Mouse (Mus musculus) neutrophil, adult 83 days (primary cell): ENCODE data around the gene Necap2. TPM values are rescaled to one million over a fixed set of nuclear protein-coding genes. Genes with fewer than 3 reads are reported as not detected.

ENCODE experiments used
- total RNA-seq, 2 experiments: library from RNA; stranded (reverse); gene quantifications; one replicate each; pipeline ENCODE4 v1.2.4; 2023

The Necap2 gene
- total RNA-seq: 10 to 100 TPM; 83.8 to 90.1 TPM

DNA sequence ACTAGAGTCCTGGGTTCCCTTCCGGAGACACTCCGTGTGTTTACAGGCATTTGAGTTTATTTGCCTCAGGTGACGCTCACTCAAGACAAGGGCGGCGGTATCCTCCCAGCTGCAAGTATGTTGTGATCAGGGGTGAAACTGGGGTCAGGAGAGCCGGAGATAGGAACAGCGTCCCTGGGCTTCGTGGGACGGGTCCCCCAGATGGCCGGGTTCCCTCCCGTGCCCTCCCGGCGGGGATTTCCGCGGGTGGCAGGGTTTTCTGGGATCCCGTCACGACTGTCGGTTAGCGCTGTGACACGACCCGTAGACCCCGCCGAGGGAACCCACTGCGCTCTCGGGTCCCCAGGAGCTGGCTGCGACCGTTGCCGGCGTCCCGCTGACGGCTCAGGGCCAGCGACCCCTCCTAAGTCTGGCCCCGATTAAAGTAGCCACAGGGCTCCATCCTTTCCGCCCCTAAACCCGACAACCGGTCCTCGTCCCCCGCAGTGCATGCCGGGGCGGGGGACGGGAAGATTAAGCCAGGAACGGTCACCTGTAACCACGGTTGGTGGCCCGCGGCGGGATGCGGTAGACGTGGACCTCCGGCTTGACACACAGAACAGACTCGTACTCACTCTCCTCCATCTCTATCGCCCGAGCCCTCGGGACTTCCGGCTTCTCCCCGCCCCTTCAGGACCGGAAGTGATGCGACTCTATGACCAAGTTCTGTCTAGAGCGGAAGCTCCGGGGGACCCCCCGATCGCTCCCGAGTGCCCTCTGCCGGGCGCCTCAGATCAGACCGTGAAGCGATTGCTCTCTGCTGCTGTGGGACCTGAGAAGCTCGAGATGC, at the start of gene Necap2:
Gene Necap2, minus strand, starts transcription at position 677 of the 829 bp plus-strand sequence.

DNA sequence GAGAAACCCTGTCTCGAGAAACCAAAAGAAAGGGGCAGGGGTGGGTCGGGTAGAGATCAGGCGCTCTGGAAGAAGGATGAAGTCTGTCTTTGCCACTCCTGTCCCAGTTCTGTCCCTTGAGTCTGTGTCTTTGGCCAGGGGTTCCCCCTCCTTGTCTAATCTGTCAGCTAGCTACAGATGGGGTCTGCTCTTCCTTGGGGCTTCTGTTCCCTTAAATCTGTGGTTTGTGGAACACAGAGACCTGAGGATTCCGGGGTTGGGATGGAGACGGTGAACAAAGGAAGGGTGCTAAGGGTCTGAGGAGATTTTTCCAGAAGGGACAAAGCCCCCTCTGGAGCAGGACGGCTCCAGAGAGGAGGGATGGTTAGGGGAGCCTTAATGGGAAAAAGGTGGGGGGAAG, 9.9 kb upstream of the Necap2 start, which contains the start of gene Spata21:
Gene Spata21, plus strand, starts transcription at position 301 of the 400 bp plus-strand sequence.

DNA sequence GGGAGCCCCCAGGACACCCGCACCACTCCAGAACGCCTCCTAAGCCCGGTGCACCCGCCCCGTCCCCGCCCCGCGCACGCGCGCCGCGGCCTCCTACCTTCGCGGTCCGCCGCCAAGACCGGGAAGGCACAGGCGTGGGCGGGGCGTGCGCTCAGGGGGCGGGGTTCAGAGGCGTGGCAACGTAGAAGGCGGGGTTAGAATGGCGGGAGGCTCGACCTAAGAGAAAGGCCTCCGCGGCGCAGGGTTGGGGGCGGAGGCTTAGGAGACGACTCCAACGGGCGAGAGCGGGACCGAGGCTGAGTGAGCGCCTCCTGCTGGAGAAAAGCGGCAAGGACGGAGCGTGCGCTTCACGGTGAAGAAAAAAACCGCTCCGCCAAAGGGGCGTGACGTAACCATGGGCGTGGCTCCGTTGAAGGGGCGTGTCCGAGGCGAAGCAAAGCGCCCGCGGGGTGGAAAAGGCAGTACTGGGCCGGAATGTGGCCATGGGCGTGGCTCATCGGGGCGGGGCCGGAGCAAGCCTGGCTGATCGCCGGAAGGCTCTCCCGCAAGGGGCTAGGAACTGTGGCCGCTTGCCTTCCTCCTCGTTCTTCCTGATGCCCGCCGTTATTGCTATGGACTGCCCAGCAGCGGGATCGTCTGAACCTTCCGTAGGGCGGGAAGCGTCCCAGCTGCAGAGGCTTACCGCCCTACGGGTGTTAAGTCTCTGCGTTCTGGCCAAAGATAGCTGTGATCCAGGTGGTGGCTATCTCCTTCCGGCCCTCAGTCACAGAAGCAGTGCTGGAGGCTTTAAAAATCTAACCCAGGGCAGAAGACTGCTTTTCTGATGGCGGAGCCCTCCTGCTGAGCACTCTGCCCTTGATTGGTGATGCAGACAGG, 17.5 kb downstream of the Necap2 start, which contains the start of gene Crocc:
Gene Crocc, minus strand, starts transcription at position 125 of the 876 bp plus-strand sequence.

Other genes starting within 250 kb of the Necap2 start
- not detected for gene Padi1, start 232.6 kb downstream of the Necap2 start, total RNA-seq
- gene Padi2, start 172.0 kb downstream of the Necap2 start, total RNA-seq: 10 to 100 TPM; 36.6 to 40.3 TPM
- 10 to 100 TPM; 85.3 to 91.5 TPM for gene Sdhb, start 117.2 kb downstream of the Necap2 start, total RNA-seq
- 10 to 100 TPM; 46.0 to 47.3 TPM for gene Atp13a2, start 91.5 kb downstream of the Necap2 start, total RNA-seq
- not detected for gene Mfap2, start 67.9 kb downstream of the Necap2 start, total RNA-seq
- 1 to 10 TPM; 6.6 to 8.0 TPM for gene Crocc, start 17.8 kb downstream of the Necap2 start, total RNA-seq
- not detected for gene Spata21, start 10.0 kb upstream of the Necap2 start, total RNA-seq
- 10 to 100 TPM; 71.7 to 80.8 TPM for gene Szrd1, start 61.4 kb upstream of the Necap2 start, total RNA-seq
- gene Fbxo42, start 69.6 kb upstream of the Necap2 start, total RNA-seq: 10 to 100 TPM; 19.1 to 25.2 TPM
- gene Rsg1, start 135.6 kb upstream of the Necap2 start, total RNA-seq: 1 to 10 TPM; 1.4 to 3.7 TPM
- not detected for gene Arhgef19, start 161.1 kb upstream of the Necap2 start, total RNA-seq
- gene Epha2, start 222.9 kb upstream of the Necap2 start, total RNA-seq: 1 to 10 TPM in 1 of 2 experiments, under 1 TPM in 1; 0.99 to 1.4 TPM